Mouse (Mus musculus): Measurements from ENCODE around the gene Nagk. TPM values are rescaled to one million over a fixed set of nuclear protein-coding genes. Genes with fewer than 3 reads are reported as not detected.

Gene Nagk
- polyA plus RNA-seq (2016; fragmentation: Nextera tagmentation; extraction: Ambion mirVana) = 26.1 and 35.2 TPM in 2 replicates

- peak within 1 kb of the TSS; percentile 70 for H3K4me3 ChIP-seq
- peak; percentile 94 for DNase-seq (ENCODE audit: low spot score)
- under 1% methylated on average over 43 of the region's 43 CpGs for WGBS
- H3K4me1 ChIP-seq = peaks cover 15% of the 10 kb centered on the region
- no peaks in the 10 kb centered on the region for H3K9me3 ChIP-seq (replicated peaks)
- H3K36me3 ChIP-seq = peaks cover 4% of the 10 kb centered on the region; the same call in 1 of the 2 replicates
- H3K27me3 ChIP-seq (ENCODE audit: low read depth, poor library complexity, severe bottlenecking) = peaks cover 4% of the 10 kb centered on the region
- H3K27ac ChIP-seq (replicated peaks) = peak within 1 kb of the TSS; percentile 94
Measured at GRCm38 (mm10) chr6:83794760-83795296, at the start of gene Nagk. Nagk (plus strand) TSS chr6:83794982.

DNA sequence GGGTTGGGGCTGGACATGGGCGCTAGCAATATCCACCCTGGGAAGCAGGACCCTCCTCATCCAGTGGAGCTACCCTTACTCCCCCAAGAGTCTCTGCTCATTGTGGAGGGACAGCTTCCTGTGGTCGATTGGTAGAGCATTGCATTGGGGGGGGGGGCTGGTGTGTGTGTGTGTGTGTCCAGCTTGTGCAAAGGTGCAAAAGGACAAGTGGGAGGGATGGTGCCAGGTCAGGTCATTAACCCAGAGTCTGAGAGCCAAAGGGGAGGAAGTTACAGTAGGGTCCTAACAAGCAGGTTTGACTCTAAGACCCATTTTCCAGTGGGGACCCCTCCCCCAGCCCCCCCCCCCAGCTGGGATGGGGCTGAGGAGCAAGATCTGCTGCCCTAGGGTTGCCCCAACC is 49.3 kb upstream of the Nagk start:
- H3K9me3 ChIP-seq (replicated peaks) = no peaks in the 10 kb centered on the region
- peaks cover 45% of the 10 kb centered on the region for H3K4me1 ChIP-seq
- H3K27me3 ChIP-seq (ENCODE audit: low read depth, poor library complexity, severe bottlenecking) = peaks cover 81% of the 10 kb centered on the region
- 47% methylated on average over 2 of the region's 2 CpGs for WGBS
- H3K4me3 ChIP-seq = no peak overlapping the region
- DNase-seq (ENCODE audit: low spot score) = no peak
- H3K27ac ChIP-seq (replicated peaks) = peak overlapping the region; percentile 23; the same call in 1 of the 2 replicates
- H3K36me3 ChIP-seq = no peaks in the 10 kb centered on the region

- Histone ChIP-seq H3K36me3 (no peaks in the 10 kb centered on the region), H3K27me3 (ENCODE audit: low read depth, poor library complexity, severe bottlenecking) (peaks cover 94% of the 10 kb centered on the region), H3K27ac (replicated peaks) (peak overlapping the region; percentile 23), H3K4me1 (peaks cover 39% of the 10 kb centered on the region), H3K4me3 (no peak overlapping the region), H3K9me3 (replicated peaks) (no peaks in the 10 kb centered on the region)
- 21% methylated on average over 3 of the region's 3 CpGs for WGBS
- DNase-seq (ENCODE audit: low spot score) = no peak
Measured at GRCm38 (mm10) chr6:83749286-83749685, 45.5 kb upstream of the Nagk start.

DNA sequence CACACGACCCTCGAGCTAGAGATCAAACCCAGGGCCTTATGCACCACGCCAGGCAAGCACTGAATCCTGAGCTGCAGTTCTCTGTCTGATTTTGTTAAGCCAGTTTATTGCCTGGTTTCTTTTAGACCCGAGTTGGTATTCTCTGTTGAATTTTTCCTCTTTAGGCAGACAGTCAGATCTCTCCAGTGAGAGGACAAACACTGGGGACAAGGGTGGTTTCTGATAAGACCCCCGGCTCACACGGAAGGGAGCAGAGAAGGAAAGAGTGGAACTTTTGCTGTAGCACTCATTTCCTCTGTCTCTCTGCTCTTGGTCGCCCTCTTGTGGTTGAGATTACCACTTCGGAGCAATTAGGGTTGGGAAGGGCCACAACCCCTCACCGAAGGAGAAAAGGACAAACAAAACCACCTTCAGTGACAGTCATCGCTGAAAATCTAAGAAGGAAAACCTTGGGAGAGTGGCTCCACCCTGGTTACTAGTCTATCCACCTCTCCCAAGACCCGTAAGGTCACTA is 44.6 kb upstream of the Nagk start:
- H3K36me3 ChIP-seq = no peaks in the 10 kb centered on the region
- H3K4me1 ChIP-seq = peaks cover 32% of the 10 kb centered on the region
- 8% methylated on average over 11 of the region's 11 CpGs for WGBS
- H3K27me3 ChIP-seq (ENCODE audit: low read depth, poor library complexity, severe bottlenecking) = peaks cover 94% of the 10 kb centered on the region
- no peaks in the 10 kb centered on the region for H3K9me3 ChIP-seq (replicated peaks)
- no peak overlapping the region for H3K4me3 ChIP-seq
- DNase-seq (ENCODE audit: low spot score) = peak; percentile 71
- peak overlapping the region; percentile 35; the same call in 1 of the 2 replicates for H3K27ac ChIP-seq (replicated peaks)

- peaks cover 100% of the 10 kb centered on the region for H3K27me3 ChIP-seq (ENCODE audit: low read depth, poor library complexity, severe bottlenecking)
- H3K4me3 ChIP-seq = no peak overlapping the region
- WGBS = 76% methylated on average over 9 of the region's 9 CpGs
- peaks cover 7% of the 10 kb centered on the region for H3K4me1 ChIP-seq
- no peaks in the 10 kb centered on the region for H3K9me3 ChIP-seq (replicated peaks)
- H3K36me3 ChIP-seq = no peaks in the 10 kb centered on the region
- no peak for DNase-seq (ENCODE audit: low spot score)
- no peak overlapping the region for H3K27ac ChIP-seq (replicated peaks)
Measured at GRCm38 (mm10) chr6:83756051-83756450, 38.7 kb upstream of the Nagk start.

GRCm38 (mm10) chr6:83762344-83762743 is 32.4 kb upstream of the Nagk start, which contains the start of gene Ankrd53:
Ankrd53 (plus strand) TSS chr6:83762644.
- 13% methylated on average over 6 of the region's 6 CpGs for WGBS
- no peak for DNase-seq (ENCODE audit: low spot score)
- Histone ChIP-seq H3K9me3 (replicated peaks) (no peaks in the 10 kb centered on the region), H3K4me3 (peak within 1 kb of the TSS; percentile 48), H3K27me3 (ENCODE audit: low read depth, poor library complexity, severe bottlenecking) (peaks cover 85% of the 10 kb centered on the region), H3K27ac (replicated peaks) (no peak within 1 kb of the TSS; the same call in 1 of the 2 replicates), H3K36me3 (no peaks in the 10 kb centered on the region), H3K4me1 (peaks cover 23% of the 10 kb centered on the region)

DNA sequence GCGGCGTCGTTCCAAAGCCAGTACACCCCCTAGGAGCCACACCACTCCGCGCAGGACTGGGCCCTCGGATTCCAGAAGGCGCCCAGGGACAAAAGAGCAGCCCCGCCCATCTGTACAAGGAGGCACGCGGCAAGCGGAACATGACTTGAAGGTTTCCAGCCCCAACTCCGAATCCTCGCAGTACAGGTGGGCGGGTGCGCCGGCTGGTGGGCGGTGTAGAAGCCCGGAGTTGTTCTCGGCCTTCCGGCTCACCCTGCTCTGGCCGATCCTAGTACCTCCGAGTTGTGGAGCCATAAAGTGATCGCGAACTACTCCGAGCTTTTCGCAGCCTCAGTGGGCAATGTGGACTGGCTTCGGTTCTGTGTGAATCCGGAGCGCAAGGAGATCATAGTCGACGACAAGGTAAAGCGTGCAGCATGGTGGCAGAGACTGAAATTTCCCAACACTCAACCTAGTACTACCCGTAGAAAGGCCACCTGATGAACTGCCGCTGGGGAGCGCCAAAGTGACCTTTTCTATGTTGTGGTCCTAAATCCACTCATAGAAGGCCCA is 31.8 kb upstream of the Nagk start:
- Histone ChIP-seq H3K9me3 (replicated peaks) (no peaks in the 10 kb centered on the region), H3K4me1 (peaks cover 20% of the 10 kb centered on the region), H3K27ac (replicated peaks) (no peak overlapping the region; the same call in 1 of the 2 replicates), H3K27me3 (ENCODE audit: low read depth, poor library complexity, severe bottlenecking) (peaks cover 79% of the 10 kb centered on the region), H3K4me3 (peak overlapping the region; percentile 48), H3K36me3 (peaks cover 4% of the 10 kb centered on the region)
- peak; percentile 49 for DNase-seq (ENCODE audit: low spot score)
- 1% methylated on average over 35 of the region's 35 CpGs for WGBS

DNA sequence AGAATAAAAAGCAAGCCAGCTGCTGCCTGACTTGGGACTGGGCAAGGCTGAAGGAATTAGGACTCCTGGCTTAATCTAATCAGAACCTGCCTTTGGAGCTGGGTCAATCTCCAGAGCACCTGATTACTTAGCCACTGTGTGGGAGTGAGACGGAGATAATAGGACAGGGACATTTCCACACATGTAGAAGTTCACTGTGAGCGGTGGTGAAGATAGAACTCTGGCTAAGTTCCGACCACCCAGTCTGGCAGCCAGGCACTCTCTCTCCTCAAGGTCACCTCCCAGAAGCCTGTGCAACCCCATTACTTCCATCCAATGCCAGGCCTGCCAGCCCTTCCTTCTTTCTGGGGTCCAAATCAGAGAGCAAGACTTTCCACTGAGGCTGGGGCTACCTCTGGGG is 27.8 kb upstream of the Nagk start:
- Histone ChIP-seq H3K4me1 (peaks cover 13% of the 10 kb centered on the region), H3K9me3 (replicated peaks) (no peaks in the 10 kb centered on the region), H3K27ac (replicated peaks) (no peak overlapping the region), H3K27me3 (ENCODE audit: low read depth, poor library complexity, severe bottlenecking) (peaks cover 38% of the 10 kb centered on the region), H3K36me3 (peaks cover 42% of the 10 kb centered on the region), H3K4me3 (no peak overlapping the region)
- no peak for DNase-seq (ENCODE audit: low spot score)
- WGBS = 87% methylated on average over 3 of the region's 3 CpGs

DNA sequence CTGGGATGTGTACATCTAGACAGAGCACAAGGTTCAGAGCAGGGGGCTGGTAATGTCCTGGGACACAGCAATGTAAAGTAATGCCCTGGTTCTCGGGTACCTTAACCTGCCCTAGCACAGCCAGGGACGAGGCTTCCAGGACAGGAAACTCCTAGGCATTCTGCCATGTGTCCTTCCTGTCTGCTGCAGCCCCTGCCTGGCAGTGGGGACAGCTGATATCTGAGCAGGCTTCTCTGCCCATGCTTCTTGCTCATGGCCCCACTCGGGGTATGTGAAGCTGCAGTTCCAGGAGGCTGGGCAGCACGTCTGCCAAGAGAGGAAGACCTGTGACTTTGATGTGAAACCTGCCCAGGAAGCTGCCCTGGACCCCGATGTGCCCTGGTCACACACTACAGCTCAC is 26.3 kb upstream of the Nagk start:
- H3K4me3 ChIP-seq = no peak overlapping the region
- peaks cover 55% of the 10 kb centered on the region for H3K36me3 ChIP-seq
- peaks cover 23% of the 10 kb centered on the region for H3K27me3 ChIP-seq (ENCODE audit: low read depth, poor library complexity, severe bottlenecking)
- WGBS = 88% methylated on average over 5 of the region's 5 CpGs
- peaks cover 2% of the 10 kb centered on the region for H3K4me1 ChIP-seq
- DNase-seq (ENCODE audit: low spot score) = no peak
- H3K27ac ChIP-seq (replicated peaks) = no peak overlapping the region
- H3K9me3 ChIP-seq (replicated peaks) = no peaks in the 10 kb centered on the region

DNA sequence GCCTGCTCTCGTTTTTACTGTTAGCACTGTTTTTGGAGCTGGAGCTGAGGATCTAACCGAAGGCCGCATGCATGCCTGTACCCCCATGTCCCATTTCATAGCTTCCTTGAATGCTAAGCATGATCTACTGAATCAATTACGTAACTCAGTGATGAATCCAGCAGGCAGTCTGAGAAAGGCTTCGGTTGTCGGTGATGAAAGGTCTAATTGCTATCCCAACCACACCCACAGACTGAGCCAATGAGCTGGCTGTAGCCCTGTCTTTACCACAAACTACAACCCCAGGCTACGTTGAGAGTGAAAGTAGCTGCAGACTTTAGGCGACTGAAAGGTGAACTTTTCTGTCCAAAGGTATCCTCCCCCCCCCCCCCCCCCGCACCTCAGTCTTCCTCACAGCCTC is 20.7 kb upstream of the Nagk start:
- 73% methylated on average over 9 of the region's 9 CpGs for WGBS
- Histone ChIP-seq H3K27ac (replicated peaks) (no peak overlapping the region), H3K4me1 (peaks cover 31% of the 10 kb centered on the region), H3K36me3 (peaks cover 42% of the 10 kb centered on the region), H3K9me3 (replicated peaks) (no peaks in the 10 kb centered on the region), H3K27me3 (ENCODE audit: low read depth, poor library complexity, severe bottlenecking) (no peaks in the 10 kb centered on the region), H3K4me3 (peak overlapping the region; percentile 95)
- DNase-seq (ENCODE audit: low spot score) = no peak

GRCm38 (mm10) chr6:83774781-83775563 is 19.8 kb upstream of the Nagk start:
- Histone ChIP-seq H3K4me3 (peak overlapping the region; percentile 95), H3K27ac (replicated peaks) (peak overlapping the region; percentile 93), H3K4me1 (peaks cover 31% of the 10 kb centered on the region), H3K27me3 (ENCODE audit: low read depth, poor library complexity, severe bottlenecking) (no peaks in the 10 kb centered on the region), H3K36me3 (peaks cover 34% of the 10 kb centered on the region), H3K9me3 (replicated peaks) (no peaks in the 10 kb centered on the region)
- 2% methylated on average over 14 of the region's 14 CpGs for WGBS
- DNase-seq (ENCODE audit: low spot score) = peak; percentile 27

DNA sequence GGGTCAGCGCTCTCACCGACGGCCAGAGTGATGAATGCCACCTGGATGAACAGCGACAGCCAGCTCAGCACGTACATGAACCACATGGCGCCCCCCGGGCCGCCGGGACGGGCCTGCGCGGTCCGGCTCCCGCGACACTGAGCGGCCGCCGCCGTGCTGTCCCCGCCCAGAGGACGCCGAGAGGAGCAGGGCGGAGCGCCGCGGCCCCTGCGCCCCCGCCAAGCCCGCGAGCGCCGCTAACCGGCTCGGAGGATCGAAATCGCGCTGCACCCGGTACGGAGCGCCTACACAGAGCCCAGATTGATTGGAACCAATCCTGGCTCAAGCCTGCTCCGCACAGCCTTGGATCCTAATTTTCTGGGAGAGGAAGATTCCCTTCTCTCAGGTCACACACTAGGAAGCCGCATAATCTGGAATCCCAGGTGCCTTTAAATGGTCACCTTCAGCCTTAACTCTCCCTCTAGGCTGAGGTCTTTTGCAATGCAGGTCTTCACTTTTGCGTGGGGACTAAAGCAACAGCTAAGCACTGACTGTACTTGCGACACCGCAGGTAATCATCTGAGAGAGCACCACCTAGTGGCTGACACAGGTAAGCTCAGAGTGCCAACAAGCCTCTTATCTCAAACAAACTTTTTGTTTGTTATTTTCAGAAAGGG is 19.0 kb upstream of the Nagk start, which contains the start of gene Tex261:
Tex261 (minus strand) TSS at position 176 of the 656 bp plus-strand sequence.
- Histone ChIP-seq H3K4me1 (peaks cover 31% of the 10 kb centered on the region), H3K4me3 (peak within 1 kb of the TSS; percentile 95), H3K27me3 (ENCODE audit: low read depth, poor library complexity, severe bottlenecking) (no peaks in the 10 kb centered on the region), H3K36me3 (peaks cover 28% of the 10 kb centered on the region), H3K27ac (replicated peaks) (peak within 1 kb of the TSS; percentile 93), H3K9me3 (replicated peaks) (no peaks in the 10 kb centered on the region)
- under 1% methylated on average over 45 of the region's 45 CpGs for WGBS
- peak; percentile 91 for DNase-seq (ENCODE audit: low spot score)
